Mouse (Mus musculus): ENCODE measurements around the gene Pi4k2a.

Gene Pi4k2a

DNA sequence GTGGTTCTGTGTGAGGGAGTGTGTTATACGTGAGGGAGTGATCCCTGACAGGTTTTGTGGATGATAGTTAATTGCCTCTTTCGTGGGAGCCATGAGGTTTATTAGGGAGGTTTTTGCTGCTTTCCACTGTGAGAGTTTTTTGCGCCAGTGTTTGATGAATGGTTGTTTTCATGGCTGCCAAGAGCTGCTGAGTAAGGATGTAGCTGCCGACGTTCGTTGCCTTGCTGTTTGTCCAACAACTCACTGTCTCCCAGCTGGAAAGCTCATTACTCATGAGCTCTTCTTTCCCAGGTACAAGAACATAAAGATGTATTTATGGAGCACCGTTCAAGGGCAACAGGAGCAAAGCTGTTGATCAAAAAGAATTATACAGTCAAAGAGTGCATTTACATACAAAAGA lies 73.9 kb downstream of the Pi4k2a start:
- no peak for DNase-seq (ENCODE audit: low spot score in 2 of 2)

DNA sequence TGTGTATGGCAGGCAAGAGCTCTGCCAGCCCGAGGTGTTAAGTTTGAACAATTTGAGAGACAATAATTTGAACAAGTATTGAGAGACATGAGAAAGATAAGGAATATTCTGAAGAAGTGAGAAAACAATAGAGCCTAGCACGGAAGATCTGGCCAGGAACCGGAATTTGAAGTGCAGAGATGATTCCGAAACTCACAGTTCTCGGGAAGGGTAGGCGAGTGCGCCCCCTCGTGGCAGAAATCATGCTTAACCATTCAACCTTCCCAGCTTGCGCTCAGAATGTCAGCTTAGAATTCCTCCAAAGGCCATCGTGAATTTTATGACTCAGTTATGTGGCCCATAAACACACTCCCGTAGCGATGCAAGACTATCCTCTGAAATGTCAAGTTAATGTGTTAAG lies 75.9 kb downstream of the Pi4k2a start:
- peak; percentile 77 to 94 for DNase-seq (ENCODE audit: low spot score in 2 of 2)

DNA sequence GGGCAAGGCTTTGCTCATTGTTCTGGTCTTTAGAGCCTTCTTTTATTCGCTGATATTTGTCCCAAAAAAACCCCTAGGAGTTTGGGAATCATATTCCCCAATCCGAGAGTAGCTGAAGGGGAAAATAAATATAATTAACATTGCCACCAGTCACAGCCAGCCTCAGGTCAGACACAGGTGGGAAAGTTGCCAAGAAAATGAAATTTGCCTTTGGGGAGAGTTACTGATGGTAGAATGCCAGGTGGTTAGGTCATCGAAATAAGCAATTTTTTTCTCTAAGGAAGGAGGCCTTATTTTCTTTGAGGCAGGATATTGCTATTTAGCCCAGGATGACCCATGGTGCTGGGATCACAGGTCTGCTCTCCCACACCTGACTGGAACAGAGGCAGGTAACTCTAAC lies 76.5 kb downstream of the Pi4k2a start:
- no peak for DNase-seq (ENCODE audit: low spot score in 2 of 2)

DNA sequence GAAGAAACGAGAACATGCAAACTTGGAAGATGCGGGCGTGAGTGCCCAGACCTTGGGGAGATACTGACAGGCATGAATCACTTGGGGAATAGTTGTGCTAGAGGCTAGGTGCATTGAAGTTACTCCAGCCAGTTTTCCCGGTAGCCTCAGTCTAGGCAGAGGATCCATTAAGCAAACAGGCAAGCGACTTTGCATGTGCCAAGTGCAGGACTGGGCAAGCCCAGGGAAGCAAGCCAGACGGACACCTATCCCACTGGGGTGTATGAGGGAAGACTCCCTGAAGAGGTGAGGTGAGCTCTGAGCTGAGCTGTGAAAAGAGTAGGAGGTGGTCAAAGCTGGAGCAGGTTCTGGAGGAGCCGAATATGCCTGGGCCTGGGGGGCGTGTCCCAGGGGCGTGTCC lies 77.2 kb downstream of the Pi4k2a start:
- DNase-seq (ENCODE audit: low spot score in 2 of 2) = no peak

DNA sequence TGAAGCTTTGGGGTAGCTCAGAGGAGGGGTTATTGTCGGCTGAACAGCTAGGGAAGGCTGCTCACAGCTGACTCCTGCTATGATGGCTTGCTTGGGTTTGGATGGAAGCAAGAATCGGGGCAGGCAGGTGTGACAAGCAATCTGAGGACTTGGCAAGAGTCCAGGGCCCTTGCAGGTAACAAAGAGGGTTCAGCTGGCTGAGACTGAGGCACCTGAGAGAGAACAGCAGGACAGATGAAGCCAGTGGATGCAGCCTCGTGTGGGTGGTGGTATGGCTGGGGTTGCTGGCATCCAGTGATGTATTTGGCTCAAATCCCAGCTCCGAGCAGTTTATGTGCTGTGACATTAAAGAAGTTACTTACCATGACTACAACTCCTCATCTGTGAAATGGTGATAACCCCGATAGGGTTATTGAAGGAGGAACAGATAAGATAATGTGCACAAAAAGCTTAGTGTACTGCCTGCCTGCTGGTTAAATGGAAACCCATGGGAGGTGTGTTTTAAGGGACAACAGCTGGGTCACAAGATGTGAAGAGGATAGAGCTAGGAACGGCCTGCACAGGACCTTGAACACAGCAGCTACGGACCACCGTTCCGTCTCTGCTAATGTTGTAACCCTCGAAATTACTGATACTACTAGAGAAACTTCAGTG lies 79.2 kb downstream of the Pi4k2a start:
- no peak for DNase-seq (ENCODE audit: low spot score in 2 of 2)

DNA sequence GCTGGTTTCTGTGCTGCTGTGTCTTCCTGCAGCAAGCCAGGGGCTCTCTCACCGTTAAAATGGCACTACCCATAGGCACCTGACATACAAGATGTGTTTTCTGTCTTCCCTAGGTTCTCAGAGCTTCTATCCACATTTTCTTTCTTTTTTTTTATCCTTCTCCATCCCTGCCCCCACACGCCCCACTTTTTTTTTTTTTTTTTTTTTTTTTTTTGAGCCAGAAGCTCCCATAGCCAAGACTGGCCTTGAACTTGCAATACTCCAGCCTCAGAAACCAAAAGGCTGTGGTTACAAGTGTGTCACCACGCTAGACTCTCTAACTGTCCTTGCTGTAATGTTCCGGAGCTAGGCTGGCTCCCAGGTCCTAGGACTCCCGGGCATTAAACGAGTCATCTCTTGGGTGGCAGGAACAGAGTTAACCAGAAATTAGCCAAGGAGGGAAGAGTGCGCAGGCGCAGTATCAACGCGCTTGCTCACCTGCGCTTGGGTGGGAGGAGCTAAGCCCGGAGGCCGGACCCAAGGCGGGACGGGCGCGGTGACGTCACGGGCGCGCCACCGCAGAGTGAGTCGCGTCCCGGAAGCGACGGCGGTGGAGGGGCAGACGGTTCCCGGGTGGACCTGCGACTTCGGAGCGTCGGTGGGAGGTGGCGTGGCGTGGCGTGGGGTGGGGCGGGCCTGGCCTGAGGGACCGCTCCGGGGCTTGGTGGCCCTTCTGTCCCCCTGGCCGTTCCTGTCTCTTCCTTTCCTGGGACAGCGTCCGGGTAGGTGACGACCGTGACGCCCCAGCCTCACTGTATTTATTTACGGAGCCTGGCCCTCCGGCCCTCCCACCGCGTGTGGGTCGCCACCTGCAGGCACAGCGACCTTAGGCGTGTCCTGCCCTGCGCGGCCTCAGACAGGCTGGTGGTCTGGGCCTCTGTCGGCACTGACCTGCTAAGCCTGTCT lies 80.0 kb downstream of the Pi4k2a start:
- peak; percentile 87 to 91 for DNase-seq (ENCODE audit: low spot score in 2 of 2)
